Mouse (Mus musculus): ENCODE results near the gene Map2k5.

Map2k5 gene

DNA sequence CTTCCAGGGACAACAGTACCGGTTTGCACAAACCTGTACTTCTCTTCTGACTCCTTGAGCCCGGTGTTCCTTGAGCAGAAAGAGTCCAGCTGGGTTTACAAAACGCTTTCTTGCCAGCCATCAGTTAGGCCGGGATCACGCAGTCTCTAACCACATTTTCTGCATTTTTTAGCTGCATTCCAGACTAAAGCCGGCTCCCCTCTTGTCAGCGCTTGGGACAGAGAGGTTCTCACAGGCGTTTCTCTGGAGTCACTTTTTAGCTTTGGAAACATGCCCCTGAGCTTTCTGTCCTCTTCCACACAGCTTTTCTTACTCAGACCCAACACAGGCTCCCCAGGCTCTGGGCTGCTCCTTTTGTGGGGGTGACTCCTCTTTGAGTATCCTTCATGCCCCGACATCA lies 230.4 kb downstream of the Map2k5 start:
- H3K27me3 ChIP-seq (ENCODE audit: insufficient read depth, low read length) = peaks cover 98% of the 10 kb centered on the region
- H3K4me1 ChIP-seq (replicated peaks; ENCODE audit: low read depth, low read length) = peaks cover 81% of the 10 kb centered on the region
- H3K4me3 ChIP-seq (replicated peaks; ENCODE audit: low read length) = peak overlapping the region; percentile 69
- TF ChIP-seq POU5F1 (IDR thresholded peaks at IDR 0.05; ENCODE audit: borderline replicate concordance, low read length) (no peak), NANOG (IDR thresholded peaks at IDR 0.05; ENCODE audit: borderline replicate concordance, low read length) (no peak), CTCF (conservative IDR thresholded peaks at IDR 0.05; ENCODE audit: low read length) (no peak)
- no peaks in the 10 kb centered on the region for H3K9me3 ChIP-seq (ENCODE audit: low read length)
- H3K36me3 ChIP-seq (ENCODE audit: insufficient read depth, low read length) = no peaks in the 10 kb centered on the region

DNA sequence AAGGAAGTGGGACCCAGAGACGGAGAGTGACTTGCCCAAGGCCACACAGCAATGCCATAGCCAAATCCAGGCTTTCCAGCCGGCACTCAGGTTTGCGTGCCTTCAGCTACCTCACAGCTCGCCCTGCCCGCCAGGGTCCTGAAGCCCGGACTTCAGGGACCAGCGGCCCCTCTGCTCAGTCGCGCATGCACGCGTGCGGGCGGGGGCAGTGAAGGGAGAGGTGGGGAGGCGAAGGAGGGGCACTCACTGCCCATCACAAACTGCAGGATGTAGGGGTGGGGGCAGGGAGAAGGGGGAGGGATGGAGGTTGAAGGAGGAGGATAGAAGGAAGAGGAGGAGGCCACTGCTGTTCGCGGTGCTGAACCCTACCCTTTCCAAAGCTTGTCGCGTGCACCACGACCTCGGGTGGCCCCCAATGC lies 230.8 kb downstream of the Map2k5 start:
- Histone ChIP-seq H3K36me3 (ENCODE audit: insufficient read depth, low read length) (no peaks in the 10 kb centered on the region), H3K4me1 (replicated peaks; ENCODE audit: low read depth, low read length) (peaks cover 83% of the 10 kb centered on the region), H3K9me3 (ENCODE audit: low read length) (no peaks in the 10 kb centered on the region), H3K4me3 (replicated peaks; ENCODE audit: low read length) (peak overlapping the region; percentile 69), H3K27me3 (ENCODE audit: insufficient read depth, low read length) (peaks cover 98% of the 10 kb centered on the region)
- TF ChIP-seq CTCF (conservative IDR thresholded peaks at IDR 0.05; ENCODE audit: low read length) (no peak), NANOG (IDR thresholded peaks at IDR 0.05; ENCODE audit: borderline replicate concordance, low read length) (no peak), POU5F1 (IDR thresholded peaks at IDR 0.05; ENCODE audit: borderline replicate concordance, low read length) (no peak)

DNA sequence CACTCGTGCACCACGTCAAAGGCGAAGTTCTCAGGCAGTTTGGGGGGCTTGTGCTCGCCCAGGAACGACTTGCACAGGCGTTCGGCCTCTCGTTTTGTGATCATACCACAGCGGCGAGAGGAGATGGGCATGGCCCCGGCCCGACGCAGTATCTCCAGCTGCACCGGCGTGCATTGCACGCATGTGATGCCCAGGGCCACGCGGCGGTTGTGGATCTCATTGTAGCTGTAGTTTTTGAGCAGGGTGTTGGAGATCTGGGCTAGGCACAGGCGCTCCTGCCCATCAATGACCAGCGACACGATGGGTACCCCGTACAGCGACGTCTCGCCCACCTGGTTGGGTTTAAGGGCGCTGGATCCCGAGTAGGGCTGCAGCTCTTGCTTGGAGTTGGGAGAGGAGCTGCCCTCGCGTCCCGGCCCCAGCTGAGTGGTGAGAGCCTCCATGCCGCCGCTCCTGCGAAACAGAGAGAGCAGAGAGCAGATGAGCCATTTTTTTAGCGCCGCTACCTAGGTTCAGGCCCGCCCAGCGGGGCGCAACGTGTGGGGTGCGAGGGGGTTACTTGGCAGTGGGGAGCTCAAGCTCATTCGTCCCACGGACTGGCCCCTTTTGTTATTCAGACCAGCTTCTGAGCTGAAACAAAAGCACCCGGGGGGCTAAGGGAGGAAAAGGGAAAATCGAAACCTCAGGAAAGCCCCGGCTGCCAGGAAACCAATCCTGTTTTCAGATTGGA lies 231.4 kb downstream of the Map2k5 start:
- H3K9me3 ChIP-seq (ENCODE audit: low read length) = no peaks in the 10 kb centered on the region
- no peaks in the 10 kb centered on the region for H3K36me3 ChIP-seq (ENCODE audit: insufficient read depth, low read length)
- H3K4me3 ChIP-seq (replicated peaks; ENCODE audit: low read length) = peak overlapping the region; percentile 69
- TF ChIP-seq POU5F1 (IDR thresholded peaks at IDR 0.05; ENCODE audit: borderline replicate concordance, low read length) (no peak; the same call in 1 of the 2 replicates), CTCF (conservative IDR thresholded peaks at IDR 0.05; ENCODE audit: low read length) (no peak)
- H3K27me3 ChIP-seq (ENCODE audit: insufficient read depth, low read length) = peaks cover 98% of the 10 kb centered on the region
- peaks cover 83% of the 10 kb centered on the region for H3K4me1 ChIP-seq (replicated peaks; ENCODE audit: low read depth, low read length)

DNA sequence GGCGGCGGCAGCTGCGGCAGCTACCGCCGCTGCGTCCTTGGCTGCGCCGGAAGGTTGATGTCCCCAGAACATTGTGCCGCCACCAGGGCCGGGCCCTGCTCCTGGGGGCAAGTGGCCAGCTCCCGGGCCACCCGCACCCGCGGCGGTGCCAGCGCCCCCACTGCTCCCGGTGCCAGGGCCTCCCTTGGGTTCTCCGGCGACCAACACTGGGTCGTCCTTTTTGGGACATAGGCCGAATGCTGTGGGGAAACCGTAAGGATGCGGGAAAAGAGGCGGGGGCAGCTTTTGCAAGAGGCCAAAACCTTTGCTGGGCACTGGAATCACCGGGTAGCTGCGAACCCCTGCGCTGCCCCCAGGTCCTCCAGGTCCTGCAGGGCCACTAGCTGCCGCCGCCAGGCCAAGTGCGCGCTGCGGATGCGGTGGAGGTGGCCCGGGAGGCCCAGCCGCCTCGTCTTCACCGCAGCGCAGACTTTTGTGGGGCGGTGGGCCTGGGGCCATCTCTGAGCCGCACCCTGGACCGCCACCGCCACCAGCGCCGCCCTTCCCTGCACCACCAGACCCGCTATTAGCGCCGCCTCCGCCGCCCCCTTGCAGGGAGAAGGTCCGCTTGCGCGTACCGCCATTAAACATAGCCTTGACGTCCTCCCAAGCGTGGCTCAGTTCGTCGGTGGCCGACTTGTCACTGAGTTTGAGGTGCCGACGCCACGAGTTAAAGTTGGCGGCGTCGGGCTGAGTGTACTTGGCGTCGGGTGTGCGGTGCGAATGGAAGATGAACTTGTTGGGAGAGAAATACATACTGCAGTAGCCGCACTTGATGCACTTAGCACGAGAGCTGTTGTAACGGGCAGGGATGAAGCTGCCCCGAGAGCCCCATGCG lies 232.2 kb downstream of the Map2k5 start:
- Histone ChIP-seq H3K9me3 (ENCODE audit: low read length) (no peaks in the 10 kb centered on the region), H3K27me3 (ENCODE audit: insufficient read depth, low read length) (peaks cover 98% of the 10 kb centered on the region), H3K4me3 (replicated peaks; ENCODE audit: low read length) (peak overlapping the region; percentile 69), H3K4me1 (replicated peaks; ENCODE audit: low read depth, low read length) (peaks cover 84% of the 10 kb centered on the region), H3K36me3 (ENCODE audit: insufficient read depth, low read length) (no peaks in the 10 kb centered on the region)
- TF ChIP-seq CTCF (conservative IDR thresholded peaks at IDR 0.05; ENCODE audit: low read length) (no peak), NANOG (IDR thresholded peaks at IDR 0.05; ENCODE audit: borderline replicate concordance, low read length) (no peak), POU5F1 (IDR thresholded peaks at IDR 0.05; ENCODE audit: borderline replicate concordance, low read length) (no peak)

DNA sequence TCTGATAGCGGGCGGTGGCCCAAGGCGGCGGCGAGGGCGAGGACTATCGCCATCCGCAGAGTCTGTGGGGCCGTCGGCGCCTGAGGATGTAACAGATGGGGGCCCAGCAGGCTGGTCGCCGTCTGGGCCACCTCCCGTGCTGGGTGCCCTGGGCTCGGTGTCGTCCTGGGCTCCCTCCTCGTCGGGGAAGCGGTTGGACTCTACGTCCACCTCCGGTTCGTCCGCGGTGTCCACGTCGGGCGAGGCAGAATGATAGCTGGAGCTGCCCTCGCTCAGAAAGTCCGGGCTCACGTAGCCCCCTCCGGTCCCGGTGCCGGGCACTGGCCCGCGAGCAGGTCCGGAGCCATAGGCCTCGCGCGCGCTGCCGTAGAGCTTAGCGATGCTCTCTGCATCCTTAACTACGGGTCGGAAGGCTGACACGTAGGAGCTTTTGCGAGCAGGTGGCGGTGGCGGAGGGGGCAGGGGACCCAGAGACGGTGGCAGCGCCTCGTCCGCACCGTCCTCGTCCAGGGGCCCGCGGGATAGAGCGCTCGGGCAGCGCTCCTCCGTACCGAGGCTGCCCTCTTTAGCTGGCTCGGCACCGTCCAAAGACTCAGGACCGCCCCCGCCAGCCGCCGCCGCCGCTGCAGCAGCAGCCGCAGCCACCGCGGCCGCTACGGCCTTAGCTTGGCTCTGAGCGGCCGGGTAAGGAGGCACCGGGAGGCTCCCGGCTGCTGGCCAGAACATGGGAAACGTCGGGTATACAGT lies 233.0 kb downstream of the Map2k5 start:
- no peaks in the 10 kb centered on the region for H3K36me3 ChIP-seq (ENCODE audit: insufficient read depth, low read length)
- peaks cover 87% of the 10 kb centered on the region for H3K4me1 ChIP-seq (replicated peaks; ENCODE audit: low read depth, low read length)
- peaks cover 98% of the 10 kb centered on the region for H3K27me3 ChIP-seq (ENCODE audit: insufficient read depth, low read length)
- TF ChIP-seq POU5F1 (IDR thresholded peaks at IDR 0.05; ENCODE audit: borderline replicate concordance, low read length) = no peak
- TF ChIP-seq CTCF (conservative IDR thresholded peaks at IDR 0.05; ENCODE audit: low read length) = no peak
- TF ChIP-seq NANOG (IDR thresholded peaks at IDR 0.05; ENCODE audit: borderline replicate concordance, low read length) = no peak
- H3K4me3 ChIP-seq (replicated peaks; ENCODE audit: low read length) = peak overlapping the region; percentile 69
- H3K9me3 ChIP-seq (ENCODE audit: low read length) = no peaks in the 10 kb centered on the region

DNA sequence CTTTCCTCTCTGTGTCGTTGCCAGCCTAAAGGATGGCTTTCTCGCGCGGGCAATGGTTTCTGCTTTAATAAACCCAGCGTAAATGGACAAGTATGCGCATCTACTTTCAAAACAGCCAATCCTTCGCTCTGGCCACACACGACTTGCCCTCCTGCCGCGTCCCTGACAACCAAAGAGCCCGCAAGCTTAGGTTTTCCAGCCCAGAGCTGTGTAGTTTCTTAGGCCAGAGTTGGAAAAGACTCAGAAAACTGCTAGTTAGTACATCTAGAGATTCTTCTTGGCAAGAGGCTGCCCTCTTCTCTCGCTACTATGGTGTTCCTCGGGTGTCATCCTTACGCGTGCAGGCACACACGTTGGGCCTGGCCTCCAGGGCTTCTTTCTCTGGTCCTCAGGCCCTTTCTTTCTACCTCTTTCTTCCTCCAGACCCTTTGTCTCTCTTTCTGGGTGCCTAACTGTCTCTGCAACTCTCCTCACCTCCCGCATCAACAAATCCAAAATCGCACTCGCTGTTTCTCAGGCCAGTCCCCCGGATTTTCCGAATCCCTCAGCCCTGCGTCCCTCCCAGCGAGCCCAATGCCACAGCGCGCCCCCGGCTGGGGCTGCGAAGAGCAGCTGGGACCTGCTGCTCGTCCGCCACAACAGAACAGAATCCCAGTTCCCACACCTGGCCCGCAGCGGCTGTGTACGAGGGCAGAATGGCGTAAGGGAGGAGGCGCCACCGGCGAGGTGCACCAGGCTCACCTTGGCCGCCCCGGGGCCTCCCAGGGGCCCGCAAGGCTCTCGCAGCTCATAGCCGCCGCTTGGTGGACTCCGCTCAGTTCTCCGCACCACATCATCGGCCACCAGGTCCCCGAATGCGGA lies 233.8 kb downstream of the Map2k5 start:
- H3K9me3 ChIP-seq (ENCODE audit: low read length) = no peaks in the 10 kb centered on the region
- peaks cover 98% of the 10 kb centered on the region for H3K27me3 ChIP-seq (ENCODE audit: insufficient read depth, low read length)

DNA sequence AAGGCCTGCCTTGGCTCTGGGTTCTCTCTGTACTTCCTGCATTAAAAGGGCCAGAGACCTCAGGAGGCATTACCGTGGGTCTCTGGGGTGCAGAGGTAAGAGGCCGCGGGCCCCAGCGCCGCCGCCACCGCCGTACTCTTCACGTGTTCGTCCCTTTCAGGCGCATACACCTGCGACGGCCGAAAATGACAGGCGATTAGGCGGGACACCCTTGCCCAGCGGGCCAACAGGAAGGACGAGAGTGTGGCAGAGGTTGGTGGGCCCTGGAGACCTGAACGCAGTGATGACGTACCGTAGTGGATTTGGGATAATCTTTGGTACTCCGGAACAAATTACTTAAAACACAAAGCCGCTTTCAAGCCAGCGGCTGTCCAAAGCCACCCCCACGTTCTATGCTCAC lies 234.5 kb downstream of the Map2k5 start:
- Histone ChIP-seq H3K36me3 (ENCODE audit: insufficient read depth, low read length) (no peaks in the 10 kb centered on the region), H3K27me3 (ENCODE audit: insufficient read depth, low read length) (peaks cover 99% of the 10 kb centered on the region), H3K4me1 (replicated peaks; ENCODE audit: low read depth, low read length) (peaks cover 93% of the 10 kb centered on the region), H3K9me3 (ENCODE audit: low read length) (no peaks in the 10 kb centered on the region), H3K4me3 (replicated peaks; ENCODE audit: low read length) (peak overlapping the region; percentile 60; the same call in 1 of the 2 replicates)
- TF ChIP-seq CTCF (conservative IDR thresholded peaks at IDR 0.05; ENCODE audit: low read length) (no peak), NANOG (IDR thresholded peaks at IDR 0.05; ENCODE audit: borderline replicate concordance, low read length) (no peak)

More for the DNA sequence above, 233.8 kb downstream of the Map2k5 start:
- Histone ChIP-seq H3K4me3 (replicated peaks; ENCODE audit: low read length) (peak overlapping the region; percentile 69), H3K4me1 (replicated peaks; ENCODE audit: low read depth, low read length) (peaks cover 90% of the 10 kb centered on the region), H3K36me3 (ENCODE audit: insufficient read depth, low read length) (no peaks in the 10 kb centered on the region)
- TF ChIP-seq CTCF (conservative IDR thresholded peaks at IDR 0.05; ENCODE audit: low read length) = no peak
- no peak for TF ChIP-seq NANOG (IDR thresholded peaks at IDR 0.05; ENCODE audit: borderline replicate concordance, low read length)
- TF ChIP-seq POU5F1 (IDR thresholded peaks at IDR 0.05; ENCODE audit: borderline replicate concordance, low read length) = no peak
